Mouse (Mus musculus) intestine, postnatal 0 days (tissue): ENCODE measurements at regions not wholly inside any gene's neighbourhood (a gene's known extent, or its start where the extent isn't known, plus 50 kb on each side); places are given as distances from the start of the nearest gene placed in this dataset.
"Not testable (repeated sequence)": the region's sequence is repeated elsewhere in the genome, so short reads cannot be mapped to it uniquely, and the experiment has no call there.

Experiments
- ATAC-seq: fragments of 200-750 bp; cut with Nextera tagmentation; 2 replicates; pipeline ENCODE4 v1.8.0; 2017; ENCODE audit warnings: mild to moderate bottlenecking, moderate TSS enrichment, moderate library complexity
- H3K27ac ChIP-seq: fragments of 300-500 bp; sonication (generic); 2 replicates; pipeline ENCODE4 v1.5.1; 2014; ENCODE audit warnings: mild to moderate bottlenecking, low read depth, low read length, moderate library complexity
- H3K27me3 ChIP-seq: fragments of 300-500 bp; sonication (generic); replicated peaks from 2 replicates; pipeline ENCODE4 v1.6.1; 2014; ENCODE audit warnings: low read length, mixed read lengths; ENCODE audit not compliant: control insufficient read depth, insufficient read depth
- H3K36me3 ChIP-seq: fragments of 300-500 bp; sonication (generic); 2 replicates; pipeline ENCODE4 v1.6.1; 2014; ENCODE audit warnings: mild to moderate bottlenecking, moderate library complexity; ENCODE audit not compliant: control insufficient read depth, insufficient read depth
- H3K4me1 ChIP-seq: fragments of 300-500 bp; sonication (generic); replicated peaks from 2 replicates; pipeline ENCODE4 v1.6.1; 2014; ENCODE audit warnings: antibody characterized with exemption, low read length, mixed read lengths; ENCODE audit not compliant: control insufficient read depth, insufficient read depth
- H3K4me2 ChIP-seq: fragments of 300-500 bp; sonication (generic); replicated peaks from 2 replicates; pipeline ENCODE4 v1.6.1; 2014; ENCODE audit warnings: low read depth, mild to moderate bottlenecking, moderate library complexity
- H3K4me3 ChIP-seq: fragments of 300-500 bp; sonication (generic); 2 replicates; pipeline ENCODE4 v1.5.1; 2014; ENCODE audit warnings: low read depth, low read length
- H3K9ac ChIP-seq: fragments of 300-500 bp; sonication (generic); 2 replicates; pipeline ENCODE4 v1.6.1; 2014; ENCODE audit warnings: mild to moderate bottlenecking, low read depth, low read length
- H3K9me3 ChIP-seq: fragments of 300-500 bp; sonication (generic); 2 replicates; pipeline ENCODE4 v1.6.1; 2016; ENCODE audit warnings: mixed run types; ENCODE audit not compliant: control insufficient read depth
- CTCF ChIP-seq: sonication (generic); IDR thresholded peaks from 2 replicates; pipeline ENCODE4 v1.5.1; 2016; ENCODE audit warnings: low read depth, mild to moderate bottlenecking, control low read depth, antibody characterized with exemption, moderate library complexity
- WGBS: fragments of 180-500 bp; shearing (Covaris S2); extraction: QIAGEN DNeasy Blood & Tissue Kit; methylation state at CpG from one replicate; pipeline ENCODE4 v1.1.7; 2014; 5-methylcytosine and 5-hydroxymethylcytosine counted together

- Histone ChIP-seq H3K36me3 (no peaks in the 10 kb centered on the region), H3K9me3 (0 out of 2 replicates have a peak, but pooled peaks cover 5% of the 10 kb centered on the region), H3K4me1 (no peaks in the 10 kb centered on the region), H3K4me2 (no peak overlapping the region), H3K27me3 (no peaks in the 10 kb centered on the region), H3K27ac (no peak overlapping the region), H3K9ac (no peak overlapping the region), H3K4me3 (no peak overlapping the region)
- TF ChIP-seq CTCF, result no peak
- ATAC-seq, result no peak
- 87% methylated on average over 6 of the region's 6 CpGs for WGBS
Observed at GRCm38 (mm10) chr3:138649699-138650098, 92.3 kb upstream of the Tspan5 start.

GRCm38 (mm10) chr3:138650671-138651070 lies 91.3 kb upstream of the Tspan5 start:
- H3K4me3 ChIP-seq, H3K9ac ChIP-seq, H3K9me3 ChIP-seq, H3K36me3 ChIP-seq, H3K27ac ChIP-seq, ATAC-seq, H3K27me3 ChIP-seq, H3K4me2 ChIP-seq, H3K4me1 ChIP-seq: not testable (repeated sequence)
- WGBS, result 96% methylated on average over 4 of the region's 4 CpGs

GRCm38 (mm10) chr3:138651361-138652205 lies 90.4 kb upstream of the Tspan5 start:
- no peaks in the 10 kb centered on the region for H3K27me3 ChIP-seq
- ATAC-seq, result no peak
- no peaks in the 10 kb centered on the region for H3K36me3 ChIP-seq
- TF ChIP-seq CTCF, result no peak
- no peak overlapping the region for H3K4me2 ChIP-seq
- H3K4me1 ChIP-seq, result no peaks in the 10 kb centered on the region
- H3K9me3 ChIP-seq, result peaks cover 9% of the 10 kb centered on the region; the same call in 1 of the 2 replicates
- WGBS, result 88% methylated on average over 12 of the region's 12 CpGs
- H3K27ac ChIP-seq, result no peak overlapping the region
- no peak overlapping the region for H3K4me3 ChIP-seq
- no peak overlapping the region for H3K9ac ChIP-seq

GRCm38 (mm10) chr3:138652206-138652605 lies 89.8 kb upstream of the Tspan5 start:
- no peak overlapping the region for H3K4me3 ChIP-seq
- no peaks in the 10 kb centered on the region for H3K4me1 ChIP-seq
- no peak overlapping the region for H3K9ac ChIP-seq
- H3K36me3 ChIP-seq, result no peaks in the 10 kb centered on the region
- 94% methylated on average over 2 of the region's 2 CpGs for WGBS
- H3K4me2 ChIP-seq, result no peak overlapping the region
- ATAC-seq, result no peak
- H3K27ac ChIP-seq, result no peak overlapping the region
- no peak for TF ChIP-seq CTCF
- H3K27me3 ChIP-seq, result no peaks in the 10 kb centered on the region
- peaks cover 9% of the 10 kb centered on the region; the same call in 1 of the 2 replicates for H3K9me3 ChIP-seq

- 83% methylated on average over 4 of the region's 4 CpGs for WGBS
- ATAC-seq, result no peak
Observed at GRCm38 (mm10) chr3:138652685-138653084, 89.3 kb upstream of the Tspan5 start.

GRCm38 (mm10) chr3:138653549-138654246 lies 88.3 kb upstream of the Tspan5 start:
- Histone ChIP-seq H3K9me3 (peaks cover 9% of the 10 kb centered on the region; the same call in 1 of the 2 replicates), H3K27ac (no peak overlapping the region), H3K4me1 (no peaks in the 10 kb centered on the region), H3K9ac (no peak overlapping the region), H3K27me3 (no peaks in the 10 kb centered on the region), H3K36me3 (no peaks in the 10 kb centered on the region), H3K4me3 (no peak overlapping the region), H3K4me2 (no peak overlapping the region)
- ATAC-seq, result no peak
- 92% methylated on average over 13 of the region's 13 CpGs for WGBS
- TF ChIP-seq CTCF, result no peak

More at GRCm38 (mm10) chr3:138652685-138653084, 89.3 kb upstream of the Tspan5 start:
- Histone ChIP-seq H3K9ac (no peak overlapping the region), H3K36me3 (no peaks in the 10 kb centered on the region), H3K27me3 (no peaks in the 10 kb centered on the region), H3K4me1 (no peaks in the 10 kb centered on the region), H3K4me3 (no peak overlapping the region), H3K9me3 (peaks cover 9% of the 10 kb centered on the region; the same call in 1 of the 2 replicates), H3K27ac (no peak overlapping the region), H3K4me2 (no peak overlapping the region)
- no peak for TF ChIP-seq CTCF
